Mouse (Mus musculus): Measurements from ENCODE around the gene Slc30a1. TPM values are rescaled to one million over a fixed set of nuclear protein-coding genes. Genes with fewer than 3 reads are reported as not detected.

Slc30a1 gene
- 3.5 TPM for polyA plus RNA-seq (2012; fragmentation: generic; extraction: Trizol)
- long read RNA-seq, experiment 1, partial matches to known transcripts, result 0 of 1 reads
- long read RNA-seq, experiment 1, other reads (novel, unspliced or antisense), result 1 of 1 reads
- long read RNA-seq, experiment 2, result 0 reads

GRCm38 (mm10) chr1:191906571-191907430 lies at the start of gene Slc30a1:
Gene Slc30a1 (plus strand): TSS chr1:191906767.
- Histone ChIP-seq H3K79me2 (ENCODE audit: control insufficient read depth, insufficient read depth) (peaks cover 28% of the 10 kb centered on the region), H3ac (ENCODE audit: control insufficient read depth, insufficient read length, low read depth) (peak within 1 kb of the TSS; percentile 86)
- TF ChIP-seq CTCF (IDR thresholded peaks at IDR 0.05; ENCODE audit: control insufficient read depth, insufficient read depth, insufficient read length) (peak; percentile 6), MAX (IDR thresholded peaks at IDR 0.05) (peak; percentile 61), FOSL1 (IDR thresholded peaks at IDR 0.05; ENCODE audit: insufficient read depth, low read length, poor library complexity, severe bottlenecking) (no peak)

GRCm38 (mm10) chr1:191856886-191857651 lies 49.5 kb upstream of the Slc30a1 start:
- no peaks in the 10 kb centered on the region for H3K79me3 ChIP-seq (ENCODE audit: low read depth)
- H3K4me3 ChIP-seq (ENCODE audit: insufficient read depth, poor library complexity, severe bottlenecking), result no peak overlapping the region
- H3K27me3 ChIP-seq (ENCODE audit: control insufficient read depth, insufficient read depth, insufficient read length), result no peaks in the 10 kb centered on the region
- H3ac ChIP-seq (ENCODE audit: control insufficient read depth, insufficient read length, low read depth), result no peak overlapping the region
- TF ChIP-seq CEBPB (IDR thresholded peaks at IDR 0.05; ENCODE audit: low read depth) (no peak), CTCF (IDR thresholded peaks at IDR 0.05; ENCODE audit: control insufficient read depth, insufficient read depth, insufficient read length) (no peak), MYOG (IDR thresholded peaks at IDR 0.05; ENCODE audit: control insufficient read depth, extremely low read depth, insufficient read length) (no peak), USF1 (IDR thresholded peaks at IDR 0.05; ENCODE audit: low read depth) (no peak), FOSL1 (IDR thresholded peaks at IDR 0.05; ENCODE audit: insufficient read depth, low read length, poor library complexity, severe bottlenecking) (no peak), MAX (IDR thresholded peaks at IDR 0.05) (no peak), MYOD1 (IDR thresholded peaks at IDR 0.05; ENCODE audit: control insufficient read depth, insufficient read length, low read depth) (no peak)
- no peaks in the 10 kb centered on the region for H3K79me2 ChIP-seq (ENCODE audit: control insufficient read depth, insufficient read depth)
- H3K36me3 ChIP-seq (ENCODE audit: control insufficient read depth, insufficient read depth), result no peaks in the 10 kb centered on the region

More at GRCm38 (mm10) chr1:191906571-191907430, at the start of gene Slc30a1:
- H3K36me3 ChIP-seq (ENCODE audit: control insufficient read depth, insufficient read depth), result peaks cover 16% of the 10 kb centered on the region
- peak within 1 kb of the TSS; percentile 57 for H3K4me3 ChIP-seq (ENCODE audit: insufficient read depth, poor library complexity, severe bottlenecking)
- peaks cover 6% of the 10 kb centered on the region for H3K79me3 ChIP-seq (ENCODE audit: low read depth)
- H3K27me3 ChIP-seq (ENCODE audit: control insufficient read depth, insufficient read depth, insufficient read length), result no peaks in the 10 kb centered on the region

GRCm38 (mm10) chr1:191858136-191858535 lies 48.4 kb upstream of the Slc30a1 start:
- Histone ChIP-seq H3ac (ENCODE audit: control insufficient read depth, insufficient read length, low read depth) (no peak overlapping the region), H3K36me3 (ENCODE audit: control insufficient read depth, insufficient read depth) (no peaks in the 10 kb centered on the region), H3K4me3 (ENCODE audit: insufficient read depth, poor library complexity, severe bottlenecking) (no peak overlapping the region), H3K79me2 (ENCODE audit: control insufficient read depth, insufficient read depth) (no peaks in the 10 kb centered on the region), H3K79me3 (ENCODE audit: low read depth) (no peaks in the 10 kb centered on the region), H3K27me3 (ENCODE audit: control insufficient read depth, insufficient read depth, insufficient read length) (no peaks in the 10 kb centered on the region)
- TF ChIP-seq MYOD1 (IDR thresholded peaks at IDR 0.05; ENCODE audit: control insufficient read depth, insufficient read length, low read depth) (no peak), CTCF (IDR thresholded peaks at IDR 0.05; ENCODE audit: control insufficient read depth, insufficient read depth, insufficient read length) (no peak), USF1 (IDR thresholded peaks at IDR 0.05; ENCODE audit: low read depth) (no peak), CEBPB (IDR thresholded peaks at IDR 0.05; ENCODE audit: low read depth) (no peak), FOSL1 (IDR thresholded peaks at IDR 0.05; ENCODE audit: insufficient read depth, low read length, poor library complexity, severe bottlenecking) (no peak), MYOG (IDR thresholded peaks at IDR 0.05; ENCODE audit: control insufficient read depth, extremely low read depth, insufficient read length) (no peak), MAX (IDR thresholded peaks at IDR 0.05) (no peak)

GRCm38 (mm10) chr1:191859847-191860246 lies 46.7 kb upstream of the Slc30a1 start:
- no peaks in the 10 kb centered on the region for H3K79me3 ChIP-seq (ENCODE audit: low read depth)
- no peak overlapping the region for H3K4me3 ChIP-seq (ENCODE audit: insufficient read depth, poor library complexity, severe bottlenecking)
- no peaks in the 10 kb centered on the region for H3K79me2 ChIP-seq (ENCODE audit: control insufficient read depth, insufficient read depth)
- H3K27me3 ChIP-seq (ENCODE audit: control insufficient read depth, insufficient read depth, insufficient read length), result no peaks in the 10 kb centered on the region
- H3ac ChIP-seq (ENCODE audit: control insufficient read depth, insufficient read length, low read depth), result no peak overlapping the region
- TF ChIP-seq FOSL1 (IDR thresholded peaks at IDR 0.05; ENCODE audit: insufficient read depth, low read length, poor library complexity, severe bottlenecking), result no peak
- no peak for TF ChIP-seq CTCF (IDR thresholded peaks at IDR 0.05; ENCODE audit: control insufficient read depth, insufficient read depth, insufficient read length)
- TF ChIP-seq MYOD1 (IDR thresholded peaks at IDR 0.05; ENCODE audit: control insufficient read depth, insufficient read length, low read depth), result no peak
- TF ChIP-seq MYOG (IDR thresholded peaks at IDR 0.05; ENCODE audit: control insufficient read depth, extremely low read depth, insufficient read length), result no peak
- TF ChIP-seq CEBPB (IDR thresholded peaks at IDR 0.05; ENCODE audit: low read depth), result no peak
- no peak for TF ChIP-seq USF1 (IDR thresholded peaks at IDR 0.05; ENCODE audit: low read depth)
- TF ChIP-seq MAX (IDR thresholded peaks at IDR 0.05), result no peak
- H3K36me3 ChIP-seq (ENCODE audit: control insufficient read depth, insufficient read depth), result no peaks in the 10 kb centered on the region

DNA sequence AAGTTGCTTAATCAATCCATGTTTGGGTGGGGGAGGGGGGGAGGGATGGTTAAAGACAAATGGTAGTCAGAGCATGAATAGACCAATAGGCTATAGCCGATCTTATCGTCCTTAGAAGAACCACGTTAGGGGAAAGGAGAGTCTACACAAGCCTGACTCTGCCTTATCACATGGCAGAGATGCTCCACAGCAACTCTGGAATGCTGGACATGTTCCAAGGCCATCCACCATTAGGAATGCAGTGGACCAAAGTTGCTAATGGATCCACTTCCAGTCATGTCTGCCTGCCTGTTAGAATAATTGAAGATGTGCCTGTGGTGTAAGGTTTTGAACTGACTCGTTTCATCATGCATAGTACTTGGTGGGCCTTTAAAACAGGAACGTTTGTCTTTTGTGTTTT lies 45.3 kb upstream of the Slc30a1 start:
- H3K79me3 ChIP-seq (ENCODE audit: low read depth), result no peaks in the 10 kb centered on the region
- H3ac ChIP-seq (ENCODE audit: control insufficient read depth, insufficient read length, low read depth), result no peak overlapping the region
- no peak for TF ChIP-seq USF1 (IDR thresholded peaks at IDR 0.05; ENCODE audit: low read depth)
- no peak for TF ChIP-seq CTCF (IDR thresholded peaks at IDR 0.05; ENCODE audit: control insufficient read depth, insufficient read depth, insufficient read length)
- no peak for TF ChIP-seq FOSL1 (IDR thresholded peaks at IDR 0.05; ENCODE audit: insufficient read depth, low read length, poor library complexity, severe bottlenecking)
- no peak for TF ChIP-seq CEBPB (IDR thresholded peaks at IDR 0.05; ENCODE audit: low read depth)
- TF ChIP-seq MAX (IDR thresholded peaks at IDR 0.05), result no peak
- no peak for TF ChIP-seq MYOD1 (IDR thresholded peaks at IDR 0.05; ENCODE audit: control insufficient read depth, insufficient read length, low read depth)
- TF ChIP-seq MYOG (IDR thresholded peaks at IDR 0.05; ENCODE audit: control insufficient read depth, extremely low read depth, insufficient read length), result no peak
- no peak overlapping the region for H3K4me3 ChIP-seq (ENCODE audit: insufficient read depth, poor library complexity, severe bottlenecking)
- no peaks in the 10 kb centered on the region for H3K27me3 ChIP-seq (ENCODE audit: control insufficient read depth, insufficient read depth, insufficient read length)
- H3K36me3 ChIP-seq (ENCODE audit: control insufficient read depth, insufficient read depth), result no peaks in the 10 kb centered on the region
- no peaks in the 10 kb centered on the region for H3K79me2 ChIP-seq (ENCODE audit: control insufficient read depth, insufficient read depth)
